Mouse (Mus musculus) kidney, adult 2 months (tissue): Measurements from ENCODE around the gene Spats2l. TPM values are rescaled to one million over a fixed set of nuclear protein-coding genes. Genes with fewer than 3 reads are reported as not detected.
A peak's percentile ranks its signal among the peaks of the same experiment; 100 is the strongest.

ENCODE experiments used
- DNase-seq: peaks from one replicate; pipeline ENCODE4 v3.0.0; 2021
- H3K27ac ChIP-seq: fragments of 200-500 bp; 2 replicates; pipeline ENCODE4 v1.5.1; 2012; ENCODE audit warnings: low read depth, low read length, control low read depth, inconsistent platforms; ENCODE audit not compliant: insufficient read depth
- H3K27me3 ChIP-seq: fragments of 200-500 bp; replicated peaks from 2 replicates; pipeline ENCODE4 v1.6.1; 2012; ENCODE audit warnings: mild to moderate bottlenecking, moderate library complexity, low read length, inconsistent platforms; ENCODE audit not compliant: control insufficient read depth, insufficient read depth
- H3K36me3 ChIP-seq: fragments of 200-500 bp; 2 replicates; pipeline ENCODE4 v1.6.1; 2012; ENCODE audit warnings: mild to moderate bottlenecking, moderate library complexity, low read length, inconsistent platforms; ENCODE audit not compliant: control insufficient read depth, insufficient read depth
- H3K4me1 ChIP-seq: fragments of 200-500 bp; 2 replicates; pipeline ENCODE4 v1.6.1; 2011; ENCODE audit warnings: low read length; ENCODE audit not compliant: control insufficient read depth, insufficient read depth
- H3K4me3 ChIP-seq: fragments of 200-500 bp; 2 replicates; pipeline ENCODE4 v1.5.1; 2011; ENCODE audit warnings: mild to moderate bottlenecking, low read depth, low read length, control low read depth; ENCODE audit not compliant: insufficient read depth
- CTCF ChIP-seq: fragments of 200-500 bp; conservative IDR thresholded peaks from 2 replicates; pipeline ENCODE4 v1.5.1; 2011; ENCODE audit warnings: low read depth, mild to moderate bottlenecking, control low read depth, low read length, moderate library complexity, mixed read lengths; ENCODE audit not compliant: insufficient read depth, insufficient read length
- POLR2A ChIP-seq: fragments of 200-500 bp; IDR thresholded peaks from one replicate; pipeline ENCODE4 v1.6.1; 2011; ENCODE audit warnings: low read depth, low read length, control low read depth
- WGBS: fragments of 180-500 bp; shearing (Covaris S2); methylation state at CpG from one replicate; pipeline ENCODE4 v1.1.7; 2018; 5-methylcytosine and 5-hydroxymethylcytosine counted together
- polyA plus RNA-seq: library from polyadenylated mRNA; depleted of rRNA; stranded (reverse); fragments of >200 nt; gene quantifications from 2 replicates; pipeline ENCODE4 v1.2.3, GENCODE M21; 2012

Spats2l gene
- polyA plus RNA-seq, 1 experiment = 6.9 TPM

GRCm38 (mm10) chr1:57845054-57845722, 71.2 kb downstream of the Spats2l start:
- 48% methylated on average over 9 of the region's 9 CpGs for WGBS
- TF ChIP-seq POLR2A (no peak), CTCF (no peak)
- Histone ChIP-seq H3K27me3 (no peaks in the 10 kb centered on the region), H3K36me3 (no peaks in the 10 kb centered on the region), H3K27ac (no peak overlapping the region), H3K4me3 (no peak overlapping the region), H3K4me1 (peaks cover 4% of the 10 kb centered on the region; the same call in 1 of the 2 replicates)
- DNase-seq = peak; percentile 31

DNA sequence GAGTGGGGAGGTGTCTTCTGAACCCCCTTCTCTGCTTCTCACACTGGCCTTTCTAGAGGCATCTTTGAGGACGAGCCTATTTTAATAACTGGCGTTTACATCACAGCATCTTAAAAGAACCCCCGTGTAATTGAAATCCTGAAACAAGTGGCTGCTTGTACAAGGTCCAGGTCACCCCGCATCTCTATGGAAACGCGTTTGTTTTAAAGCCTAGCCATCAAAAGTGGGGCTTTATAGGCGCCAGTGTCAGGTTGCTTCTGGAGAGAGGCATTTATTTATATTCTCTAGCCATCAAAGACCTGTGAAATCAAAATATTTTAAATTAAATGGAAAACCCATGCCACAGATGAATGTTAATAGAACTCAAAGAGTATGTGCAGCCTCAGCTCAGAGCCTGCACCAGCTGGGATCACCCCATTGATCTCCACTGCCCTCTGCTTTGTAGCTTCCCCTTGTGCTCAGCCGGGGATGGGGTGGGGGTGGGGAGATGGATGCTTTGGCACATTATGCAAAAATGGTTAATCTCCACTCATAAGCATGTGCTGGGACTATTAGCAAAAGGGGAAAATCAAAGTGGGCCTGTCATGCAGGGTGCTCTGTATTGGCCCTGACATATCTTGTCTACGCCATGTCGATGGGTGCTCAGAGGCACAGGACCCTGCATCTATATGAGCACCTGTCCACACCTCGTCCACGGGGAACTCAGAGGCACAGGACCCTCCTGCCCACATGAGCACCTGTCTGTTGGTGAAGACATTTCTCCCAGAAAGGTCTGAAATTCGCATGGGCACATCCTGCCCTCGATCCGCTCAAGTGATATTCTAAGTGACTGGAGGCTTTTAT, 73.1 kb downstream of the Spats2l start:
- TF ChIP-seq POLR2A = no peak
- TF ChIP-seq CTCF = no peak
- no peak for DNase-seq
- Histone ChIP-seq H3K36me3 (no peaks in the 10 kb centered on the region), H3K4me1 (peaks cover 4% of the 10 kb centered on the region; the same call in 1 of the 2 replicates), H3K27me3 (no peaks in the 10 kb centered on the region), H3K27ac (no peak overlapping the region), H3K4me3 (no peak overlapping the region)
- 81% methylated on average over 15 of the region's 15 CpGs for WGBS

GRCm38 (mm10) chr1:57849087-57849486, 75.1 kb downstream of the Spats2l start:
- 87% methylated on average over 4 of the region's 4 CpGs for WGBS
- no peaks in the 10 kb centered on the region for H3K27me3 ChIP-seq
- peaks cover 4% of the 10 kb centered on the region; the same call in 1 of the 2 replicates for H3K4me1 ChIP-seq
- no peak overlapping the region for H3K27ac ChIP-seq
- H3K4me3 ChIP-seq = no peak overlapping the region
- no peaks in the 10 kb centered on the region for H3K36me3 ChIP-seq
- TF ChIP-seq POLR2A (no peak), CTCF (no peak)
- no peak for DNase-seq

GRCm38 (mm10) chr1:57849916-57850315, 76.0 kb downstream of the Spats2l start:
- DNase-seq = peak; percentile 82
- WGBS = 44% methylated on average over 3 of the region's 3 CpGs
- Histone ChIP-seq H3K27me3 (no peaks in the 10 kb centered on the region), H3K4me1 (peaks cover 4% of the 10 kb centered on the region; the same call in 1 of the 2 replicates), H3K4me3 (0 out of 2 replicates have a peak overlapping the region, but pooled peaks have one; percentile 4), H3K27ac (0 out of 2 replicates have a peak overlapping the region, but pooled peaks have one; percentile 75), H3K36me3 (no peaks in the 10 kb centered on the region)
- no peak for TF ChIP-seq CTCF
- no peak for TF ChIP-seq POLR2A

- H3K4me1 ChIP-seq = no peaks in the 10 kb centered on the region
- no peak overlapping the region for H3K27ac ChIP-seq
- TF ChIP-seq CTCF = no peak
- no peak for TF ChIP-seq POLR2A
- no peak for DNase-seq
- no peak overlapping the region for H3K4me3 ChIP-seq
- 92% methylated on average over 6 of the region's 6 CpGs for WGBS
- H3K36me3 ChIP-seq = no peaks in the 10 kb centered on the region
- H3K27me3 ChIP-seq = no peaks in the 10 kb centered on the region
Measured at GRCm38 (mm10) chr1:57851871-57852270, 77.9 kb downstream of the Spats2l start.

DNA sequence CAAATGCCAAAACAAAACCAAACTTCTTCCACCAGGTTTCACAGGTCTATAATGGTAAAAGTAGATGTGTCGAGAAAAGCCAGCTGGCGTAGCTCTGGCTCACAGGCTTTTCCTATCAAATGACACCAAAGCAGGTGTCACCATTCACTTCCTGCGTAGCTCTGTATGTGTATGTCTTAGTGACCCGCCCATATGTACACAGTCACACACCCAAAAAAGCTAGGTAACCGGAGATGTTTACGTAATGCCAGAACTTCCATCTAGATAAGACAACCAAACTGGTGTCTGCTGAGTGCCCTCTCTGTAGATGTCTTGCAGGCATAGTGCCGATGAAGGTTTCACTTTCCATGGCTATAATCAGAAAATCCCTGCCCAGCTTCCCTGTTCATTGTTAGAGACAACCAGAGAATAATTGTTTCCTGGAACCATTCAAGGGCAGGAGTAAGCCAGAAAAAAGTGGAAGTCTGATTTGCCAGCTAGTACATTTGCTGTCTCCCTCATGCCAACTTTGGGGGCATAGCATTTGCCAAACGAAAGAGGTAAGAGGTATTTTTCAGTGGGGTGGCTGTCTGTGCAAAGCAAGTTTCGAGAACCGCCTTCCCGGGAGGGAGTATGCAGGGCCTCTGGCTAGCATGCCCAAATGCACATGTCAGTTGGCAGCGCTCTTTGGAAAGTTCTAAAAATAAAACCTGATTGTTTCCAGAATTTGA, 78.8 kb downstream of the Spats2l start:
- DNase-seq = peak; percentile 61
- TF ChIP-seq POLR2A (no peak), CTCF (no peak)
- H3K36me3 ChIP-seq = no peaks in the 10 kb centered on the region
- H3K27me3 ChIP-seq = no peaks in the 10 kb centered on the region
- peak overlapping the region; percentile 78 for H3K27ac ChIP-seq
- 0 out of 2 replicates have a peak overlapping the region, but pooled peaks have one; percentile 6 for H3K4me3 ChIP-seq
- WGBS = 55% methylated on average over 12 of the region's 12 CpGs
- no peaks in the 10 kb centered on the region for H3K4me1 ChIP-seq
